Mouse (Mus musculus) E14TG2a.4 (cell line): ENCODE measurements around the gene Gng11.

Experiments
- H3K27me3 ChIP-seq: 2 replicates; pipeline ENCODE4 v1.6.1; 2014; ENCODE audit warnings: low read length, control low read depth; ENCODE audit not compliant: insufficient read depth
- H3K36me3 ChIP-seq: 2 replicates; pipeline ENCODE4 v1.6.1; 2014; ENCODE audit warnings: low read length, control low read depth; ENCODE audit not compliant: insufficient read depth
- H3K4me1 ChIP-seq: replicated peaks from 2 replicates; pipeline ENCODE4 v1.6.1; 2014; ENCODE audit warnings: low read depth, low read length, control low read depth
- H3K4me3 ChIP-seq: replicated peaks from 2 replicates; pipeline ENCODE4 v1.5.1; 2014; ENCODE audit warnings: mild to moderate bottlenecking, low read length
- H3K9me3 ChIP-seq: 2 replicates; pipeline ENCODE4 v1.6.1; 2014; ENCODE audit warnings: low read length, control low read depth
- CTCF ChIP-seq: conservative IDR thresholded peaks from 2 replicates; pipeline ENCODE4 v1.5.1; 2014; ENCODE audit warnings: low read length
- NANOG ChIP-seq: IDR thresholded peaks from 2 replicates; pipeline ENCODE4 v1.6.1; 2014; ENCODE audit warnings: borderline replicate concordance, low read length, mixed read lengths
- POU5F1 ChIP-seq: IDR thresholded peaks from 2 replicates; pipeline ENCODE4 v1.6.1; 2014; ENCODE audit warnings: low read length, borderline replicate concordance

Gene Gng11

DNA sequence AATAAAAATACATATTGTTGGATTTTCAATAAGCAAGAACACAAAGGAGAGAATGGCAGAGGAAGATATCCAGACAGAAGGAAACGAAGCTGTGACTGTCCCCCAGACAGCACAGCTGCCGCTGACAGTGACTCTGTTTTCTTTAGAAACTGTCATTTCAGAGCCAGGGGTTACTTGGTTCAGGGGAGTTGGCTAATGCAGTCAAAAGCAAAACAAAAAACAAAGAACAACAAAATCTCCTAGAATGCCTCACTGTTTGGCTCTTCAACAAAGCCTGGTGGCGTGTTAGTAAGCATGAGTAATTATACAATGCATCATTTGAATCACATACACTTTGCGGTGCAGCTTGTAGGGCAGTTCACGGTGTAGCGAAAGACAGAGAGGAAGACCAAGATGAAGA lies 4.4 kb upstream of the Gng11 start:
- H3K4me1 ChIP-seq = no peaks in the 10 kb centered on the region; the same call in 1 of the 2 replicates
- H3K4me3 ChIP-seq = no peak overlapping the region
- no peaks in the 10 kb centered on the region for H3K9me3 ChIP-seq
- H3K27me3 ChIP-seq = peaks cover 10% of the 10 kb centered on the region
- no peaks in the 10 kb centered on the region for H3K36me3 ChIP-seq
- no peak for TF ChIP-seq POU5F1
- no peak for TF ChIP-seq CTCF
- TF ChIP-seq NANOG = no peak

DNA sequence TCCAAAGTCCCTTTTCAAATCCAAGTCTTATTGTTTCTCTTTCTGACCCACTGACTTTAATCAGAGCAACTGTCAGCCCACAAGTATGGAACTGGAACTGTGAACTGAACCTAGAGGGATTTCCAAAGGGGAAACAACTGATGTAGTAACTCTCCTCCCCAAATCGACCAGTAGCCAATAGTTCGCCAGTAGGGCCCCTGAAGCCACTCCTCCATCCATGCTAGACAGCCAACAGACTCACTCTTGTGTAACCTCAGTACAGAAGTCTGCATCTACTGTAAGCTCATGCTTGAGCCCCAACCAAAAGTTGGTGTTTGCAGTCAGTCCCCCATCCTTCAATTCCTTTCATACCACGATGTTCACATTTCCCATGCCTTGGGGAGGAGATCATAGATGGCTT lies 3.0 kb upstream of the Gng11 start:
- Histone ChIP-seq H3K4me3 (no peak overlapping the region), H3K27me3 (peaks cover 16% of the 10 kb centered on the region), H3K36me3 (no peaks in the 10 kb centered on the region), H3K9me3 (no peaks in the 10 kb centered on the region), H3K4me1 (no peaks in the 10 kb centered on the region; the same call in 1 of the 2 replicates)
- no peak for TF ChIP-seq NANOG
- TF ChIP-seq CTCF = no peak
- TF ChIP-seq POU5F1 = no peak

- TF ChIP-seq POU5F1 (no peak), NANOG (no peak), CTCF (no peak)
- Histone ChIP-seq H3K4me1 (no peaks in the 10 kb centered on the region; the same call in 1 of the 2 replicates), H3K9me3 (no peaks in the 10 kb centered on the region), H3K4me3 (no peak overlapping the region), H3K27me3 (peaks cover 16% of the 10 kb centered on the region), H3K36me3 (no peaks in the 10 kb centered on the region)
These were observed 259 bp upstream of the Gng11 start for GRCm38 (mm10) chr6:4003445-4003844.

- H3K27me3 ChIP-seq = peaks cover 16% of the 10 kb centered on the region
These were observed 1.1 kb downstream of the Gng11 start for GRCm38 (mm10) chr6:4004808-4005207.

GRCm38 (mm10) chr6:4008501-4009040 lies 4.9 kb downstream of the Gng11 start:
- TF ChIP-seq CTCF (no peak), POU5F1 (no peak)
- Histone ChIP-seq H3K4me3 (no peak overlapping the region), H3K27me3 (peaks cover 9% of the 10 kb centered on the region), H3K4me1 (no peaks in the 10 kb centered on the region; the same call in 1 of the 2 replicates), H3K9me3 (no peaks in the 10 kb centered on the region), H3K36me3 (no peaks in the 10 kb centered on the region)

More at GRCm38 (mm10) chr6:4004808-4005207, 1.1 kb downstream of the Gng11 start:
- Histone ChIP-seq H3K9me3 (no peaks in the 10 kb centered on the region), H3K4me1 (no peaks in the 10 kb centered on the region; the same call in 1 of the 2 replicates), H3K36me3 (no peaks in the 10 kb centered on the region), H3K4me3 (no peak overlapping the region)
- TF ChIP-seq POU5F1 (no peak), NANOG (no peak), CTCF (no peak)

GRCm38 (mm10) chr6:4009548-4009947 lies 5.8 kb downstream of the Gng11 start:
- no peaks in the 10 kb centered on the region for H3K9me3 ChIP-seq
- H3K4me1 ChIP-seq = no peaks in the 10 kb centered on the region
- H3K4me3 ChIP-seq = no peak overlapping the region
- TF ChIP-seq POU5F1 (no peak), CTCF (no peak), NANOG (no peak)
- H3K36me3 ChIP-seq = no peaks in the 10 kb centered on the region
- peaks cover 4% of the 10 kb centered on the region for H3K27me3 ChIP-seq

DNA sequence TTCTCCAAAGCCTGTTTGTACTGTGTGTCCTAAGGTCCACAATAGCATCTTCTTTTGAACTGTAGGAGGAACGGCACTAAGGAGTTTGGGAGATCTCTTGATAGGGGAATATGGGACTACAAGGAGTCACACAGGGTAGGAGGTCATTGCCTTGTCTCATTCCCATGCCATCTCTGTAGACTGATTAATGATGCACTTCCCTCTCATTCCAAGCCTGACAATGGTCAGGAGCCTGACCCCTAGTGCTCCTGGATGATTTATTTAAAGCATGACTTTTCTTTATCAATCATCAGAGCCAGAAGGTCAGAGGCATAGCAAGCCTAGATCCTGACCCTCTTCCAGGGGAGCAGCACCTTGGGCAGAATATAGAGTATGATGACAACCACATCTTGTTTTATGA lies 18.9 kb downstream of the Gng11 start:
- no peak overlapping the region for H3K4me3 ChIP-seq
- TF ChIP-seq CTCF = no peak
- TF ChIP-seq POU5F1 = no peak
- no peak for TF ChIP-seq NANOG
- H3K9me3 ChIP-seq = no peaks in the 10 kb centered on the region
- H3K4me1 ChIP-seq = no peaks in the 10 kb centered on the region
- H3K36me3 ChIP-seq = no peaks in the 10 kb centered on the region
- H3K27me3 ChIP-seq = no peaks in the 10 kb centered on the region

DNA sequence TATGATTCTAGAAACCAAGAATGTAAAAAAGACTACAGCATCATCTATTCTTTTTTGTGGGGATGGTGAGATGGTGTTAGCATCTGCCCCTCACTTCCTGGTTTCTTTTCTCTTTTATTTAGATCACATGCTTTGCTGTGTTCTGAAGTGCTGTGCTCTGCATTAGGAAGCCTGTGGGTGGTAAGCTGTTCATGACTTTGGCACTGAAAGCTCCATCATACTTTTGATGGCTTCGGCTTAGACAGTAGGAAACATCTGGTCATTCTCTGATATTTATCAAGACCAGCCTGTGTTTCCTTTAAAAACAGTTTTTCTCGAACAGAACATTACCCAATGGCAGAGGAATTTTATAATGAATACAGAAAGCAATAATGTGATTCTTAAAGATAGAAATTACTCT lies 22.7 kb downstream of the Gng11 start:
- no peak for TF ChIP-seq CTCF
- no peaks in the 10 kb centered on the region for H3K36me3 ChIP-seq
- H3K4me1 ChIP-seq = no peaks in the 10 kb centered on the region
- no peak overlapping the region for H3K4me3 ChIP-seq
- H3K27me3 ChIP-seq = no peaks in the 10 kb centered on the region
- H3K9me3 ChIP-seq = no peaks in the 10 kb centered on the region

- no peaks in the 10 kb centered on the region for H3K4me1 ChIP-seq
- H3K36me3 ChIP-seq = no peaks in the 10 kb centered on the region
- no peaks in the 10 kb centered on the region for H3K27me3 ChIP-seq
- TF ChIP-seq NANOG = no peak
- no peak for TF ChIP-seq POU5F1
- no peak for TF ChIP-seq CTCF
- H3K4me3 ChIP-seq = no peak overlapping the region
- H3K9me3 ChIP-seq = no peaks in the 10 kb centered on the region
These were observed 27.3 kb downstream of the Gng11 start for GRCm38 (mm10) chr6:4030956-4031355.
